Mouse (Mus musculus): ENCODE data around the gene Ip6k2. TPM values are rescaled to one million over a fixed set of nuclear protein-coding genes. Genes with fewer than 3 reads are reported as not detected.

Gene Ip6k2
- polyA plus RNA-seq (2016; fragmentation: Nextera tagmentation; extraction: Ambion mirVana), result 167 and 170 TPM in 2 replicates

DNA sequence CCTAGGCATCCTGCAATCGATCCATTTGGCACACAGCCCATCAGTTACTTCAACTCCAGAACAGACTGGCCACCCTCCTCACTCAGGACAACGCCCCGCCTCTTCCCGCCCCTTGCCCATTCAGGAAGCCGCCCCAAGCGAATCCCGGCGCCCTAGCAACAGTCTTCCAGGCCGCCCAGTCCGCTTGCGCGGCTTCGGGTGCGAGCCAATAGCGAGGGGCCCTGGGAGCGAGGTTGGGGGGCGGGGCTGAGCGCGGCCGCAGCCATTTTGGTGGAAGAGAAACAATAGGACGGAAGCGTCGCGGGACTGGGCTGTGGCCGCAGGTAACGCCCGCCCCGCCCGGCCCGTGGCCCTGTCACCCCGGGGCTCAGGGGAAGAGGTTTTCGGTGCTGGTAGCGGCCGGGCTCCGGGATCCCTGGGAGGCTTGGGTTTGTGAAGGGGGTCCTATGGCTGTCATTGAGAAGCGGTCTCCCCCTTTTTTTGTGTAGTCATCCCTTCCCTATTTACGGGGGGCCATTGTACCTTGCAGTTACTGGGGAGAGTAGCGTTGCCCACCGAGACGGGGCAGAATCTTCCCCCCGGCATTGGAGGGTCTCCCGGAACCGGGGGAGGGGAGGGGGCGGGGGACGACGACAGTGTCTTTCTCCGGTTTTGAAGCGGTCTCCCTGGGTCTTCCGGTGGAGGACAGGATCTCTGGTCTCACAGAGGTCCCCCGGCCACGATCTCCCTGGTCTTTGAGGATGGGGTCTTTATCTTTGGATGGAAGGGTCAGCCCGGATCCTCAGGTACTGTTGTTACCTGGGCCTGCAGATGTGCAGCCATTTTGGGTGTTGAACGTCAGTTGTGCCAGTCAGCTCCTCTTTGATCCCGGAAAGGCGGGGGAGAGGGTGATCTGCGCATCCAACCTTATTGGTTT is at the start of gene Ip6k2:
Gene Ip6k2 (plus strand): TSS at position 249 of the 916 bp plus-strand sequence.
- WGBS, result under 1% methylated on average over 56 of the region's 56 CpGs
- peak within 1 kb of the TSS; percentile 91 for H3K27ac ChIP-seq
- peak within 1 kb of the TSS; percentile 78 for H3K4me2 ChIP-seq (replicated peaks)
- peaks cover 44% of the 10 kb centered on the region for H3K4me1 ChIP-seq
- H3K36me3 ChIP-seq, result no peaks in the 10 kb centered on the region
- H3K4me3 ChIP-seq, result peak within 1 kb of the TSS; percentile 84
- H3K9me3 ChIP-seq, result no peaks in the 10 kb centered on the region
- ATAC-seq (ENCODE audit: low FRiP score, low read depth), result peak; percentile 98
- peak within 1 kb of the TSS; percentile 96 for H3K9ac ChIP-seq
- no peaks in the 10 kb centered on the region for H3K27me3 ChIP-seq (replicated peaks)

DNA sequence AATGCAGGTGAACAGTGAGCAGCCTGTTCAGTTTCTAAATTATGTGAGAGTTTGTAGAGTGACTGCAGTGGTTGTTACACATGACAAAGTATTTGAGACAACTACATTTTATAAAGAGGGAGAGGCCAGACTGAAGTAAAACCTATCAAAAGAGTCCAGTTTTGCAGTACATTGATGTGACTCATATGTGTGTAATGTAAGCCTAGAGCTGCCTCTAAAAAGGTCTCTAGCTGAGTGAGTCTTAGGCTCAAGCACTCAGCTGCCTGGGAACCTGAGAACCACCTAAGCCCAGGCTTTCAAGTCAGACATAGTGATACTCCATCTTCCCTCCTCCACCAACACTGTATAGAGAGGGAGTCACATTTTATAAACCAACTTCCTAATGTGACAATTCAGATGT is 49.0 kb upstream of the Ip6k2 start:
- ATAC-seq (ENCODE audit: low FRiP score, low read depth), result no peak
- no peak overlapping the region for H3K4me2 ChIP-seq (replicated peaks)
- H3K4me3 ChIP-seq, result no peak overlapping the region
- no peak overlapping the region for H3K27ac ChIP-seq
- no peaks in the 10 kb centered on the region for H3K4me1 ChIP-seq
- no peaks in the 10 kb centered on the region for H3K9me3 ChIP-seq
- peaks cover 26% of the 10 kb centered on the region for H3K36me3 ChIP-seq
- no peaks in the 10 kb centered on the region for H3K27me3 ChIP-seq (replicated peaks)
- no peak overlapping the region for H3K9ac ChIP-seq

DNA sequence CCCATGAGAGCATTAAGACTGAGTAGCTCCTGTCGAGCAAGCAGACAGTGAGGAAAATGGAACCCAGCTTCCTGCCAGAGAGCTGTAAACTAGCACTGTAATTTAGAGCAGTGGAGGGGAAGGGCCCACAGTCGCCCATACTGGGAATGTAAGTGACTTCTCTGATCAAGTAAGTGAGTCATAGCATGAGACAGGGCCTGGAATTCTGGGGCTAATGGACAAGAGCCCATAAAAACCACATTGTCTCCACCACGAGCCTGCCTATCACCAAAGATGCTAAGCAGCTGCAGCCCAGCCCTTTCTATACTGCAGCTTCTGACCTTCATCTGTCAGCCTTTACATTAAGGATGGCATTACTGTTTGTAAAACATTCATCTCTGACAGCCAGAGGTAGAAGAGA is 44.4 kb upstream of the Ip6k2 start:
- Histone ChIP-seq H3K4me3 (no peak overlapping the region), H3K36me3 (peaks cover 47% of the 10 kb centered on the region), H3K4me1 (no peaks in the 10 kb centered on the region), H3K27ac (no peak overlapping the region), H3K27me3 (replicated peaks) (no peaks in the 10 kb centered on the region), H3K4me2 (replicated peaks) (no peak overlapping the region), H3K9me3 (no peaks in the 10 kb centered on the region), H3K9ac (no peak overlapping the region)
- ATAC-seq (ENCODE audit: low FRiP score, low read depth), result no peak
- 37% methylated on average over 3 of the region's 3 CpGs for WGBS

DNA sequence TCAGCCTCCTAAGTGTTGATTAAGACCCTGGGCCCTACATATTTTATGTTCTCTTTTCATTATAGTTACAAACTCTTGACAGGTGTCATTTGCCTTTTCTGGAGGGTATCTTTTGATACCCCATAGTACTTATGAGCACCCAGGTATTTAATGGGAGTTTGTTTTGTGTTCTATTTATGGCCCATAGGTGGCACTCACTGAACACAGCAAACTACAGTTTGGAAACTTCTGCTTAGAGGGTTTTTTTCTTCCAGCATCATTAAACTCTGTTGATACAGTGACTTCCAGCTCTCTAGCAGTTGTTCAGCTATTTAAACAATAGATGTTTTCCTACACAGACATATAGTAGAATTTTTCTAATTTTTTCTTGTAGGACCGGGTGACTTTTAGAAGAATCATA is 43.5 kb upstream of the Ip6k2 start:
- no peak overlapping the region for H3K4me3 ChIP-seq
- H3K36me3 ChIP-seq, result peaks cover 41% of the 10 kb centered on the region
- 88% methylated on average over 1 of the region's 1 CpGs for WGBS
- H3K9ac ChIP-seq, result no peak overlapping the region
- no peaks in the 10 kb centered on the region for H3K27me3 ChIP-seq (replicated peaks)
- H3K27ac ChIP-seq, result no peak overlapping the region
- no peaks in the 10 kb centered on the region for H3K9me3 ChIP-seq
- H3K4me1 ChIP-seq, result no peaks in the 10 kb centered on the region
- H3K4me2 ChIP-seq (replicated peaks), result no peak overlapping the region
- ATAC-seq (ENCODE audit: low FRiP score, low read depth), result no peak

DNA sequence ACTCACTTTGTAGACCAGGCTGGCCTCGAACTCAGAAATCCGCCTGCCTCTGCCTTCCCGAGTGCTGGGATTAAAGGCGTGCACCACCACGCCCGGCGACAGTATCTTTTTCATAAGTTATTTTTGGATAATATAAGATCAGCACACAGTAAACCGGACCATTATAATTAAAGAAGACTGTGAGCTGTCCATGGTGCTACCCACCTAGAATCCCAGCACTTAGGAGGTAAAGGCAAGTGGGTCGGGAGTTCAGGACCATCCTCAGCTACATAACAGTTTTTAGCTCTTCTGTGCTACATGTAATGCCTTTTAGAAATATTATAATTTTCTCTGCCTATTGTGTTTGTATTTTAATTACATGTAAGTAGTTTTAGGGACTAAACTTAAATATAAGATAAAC is 41.5 kb upstream of the Ip6k2 start:
- H3K27me3 ChIP-seq (replicated peaks), result no peaks in the 10 kb centered on the region
- no peaks in the 10 kb centered on the region for H3K9me3 ChIP-seq
- no peak overlapping the region for H3K9ac ChIP-seq
- no peak for ATAC-seq (ENCODE audit: low FRiP score, low read depth)
- H3K4me2 ChIP-seq (replicated peaks), result no peak overlapping the region
- H3K27ac ChIP-seq, result no peak overlapping the region
- 96% methylated on average over 9 of the region's 9 CpGs for WGBS
- no peaks in the 10 kb centered on the region for H3K4me1 ChIP-seq
- peaks cover 54% of the 10 kb centered on the region for H3K36me3 ChIP-seq
- no peak overlapping the region for H3K4me3 ChIP-seq

DNA sequence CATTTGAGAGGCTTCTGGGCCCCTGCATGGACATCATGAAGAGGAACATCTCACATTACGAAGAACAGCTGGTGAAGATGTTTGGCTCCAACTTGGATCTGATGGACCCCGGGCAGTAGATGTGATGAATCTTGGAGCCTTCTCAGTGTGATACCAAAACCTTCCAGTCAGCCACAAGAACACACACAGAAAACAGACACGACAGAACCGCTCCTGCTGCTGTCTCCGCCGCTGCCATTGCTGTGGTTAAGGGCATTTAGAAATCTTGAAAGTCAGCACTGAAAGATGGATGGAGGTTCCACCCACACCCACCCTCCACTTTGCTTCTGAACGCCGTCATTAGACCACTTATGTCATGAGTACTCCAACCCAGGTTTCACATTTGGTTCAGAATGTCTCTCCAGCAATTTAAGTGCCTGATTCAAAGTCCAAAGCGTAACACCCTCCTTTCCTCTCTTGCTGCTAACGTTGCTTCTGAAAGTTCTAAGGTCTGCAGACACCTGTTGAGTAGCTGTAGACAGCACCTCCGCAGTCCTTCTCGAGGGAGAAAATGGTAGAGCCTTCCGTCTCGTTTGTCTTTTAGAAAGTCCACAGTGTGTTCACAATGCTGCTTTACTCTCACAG is 36.6 kb upstream of the Ip6k2 start:
- Histone ChIP-seq H3K4me2 (replicated peaks) (no peak overlapping the region), H3K9me3 (no peaks in the 10 kb centered on the region), H3K4me3 (no peak overlapping the region), H3K27ac (no peak overlapping the region), H3K9ac (no peak overlapping the region), H3K4me1 (no peaks in the 10 kb centered on the region), H3K36me3 (peaks cover 55% of the 10 kb centered on the region), H3K27me3 (replicated peaks) (no peaks in the 10 kb centered on the region)
- WGBS, result 91% methylated on average over 14 of the region's 14 CpGs
- no peak for ATAC-seq (ENCODE audit: low FRiP score, low read depth)

DNA sequence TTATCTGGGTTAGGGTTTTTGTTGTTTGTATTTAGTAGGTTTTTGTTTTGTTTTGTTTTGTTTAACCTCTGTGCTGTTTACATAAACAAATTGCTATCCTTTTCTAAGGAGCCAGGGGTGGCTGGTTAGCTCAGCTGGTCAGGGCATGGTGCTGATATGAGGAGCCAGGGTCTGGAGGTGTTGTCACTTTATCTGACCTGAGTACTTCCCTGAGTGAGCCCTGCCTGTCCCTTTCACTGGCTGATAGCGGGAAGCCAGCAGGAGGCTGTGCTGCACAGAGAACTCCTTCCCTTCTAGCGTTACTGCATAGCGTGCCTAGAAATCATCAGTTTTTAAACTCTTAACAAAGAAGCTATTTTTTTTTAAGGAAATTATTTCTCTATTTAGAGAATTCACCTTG is 35.9 kb upstream of the Ip6k2 start:
- no peaks in the 10 kb centered on the region for H3K4me1 ChIP-seq
- H3K27me3 ChIP-seq (replicated peaks), result no peaks in the 10 kb centered on the region
- WGBS, result 88% methylated on average over 3 of the region's 3 CpGs
- H3K4me2 ChIP-seq (replicated peaks), result no peak overlapping the region
- no peak for ATAC-seq (ENCODE audit: low FRiP score, low read depth)
- no peak overlapping the region for H3K27ac ChIP-seq
- no peak overlapping the region for H3K4me3 ChIP-seq
- no peak overlapping the region for H3K9ac ChIP-seq
- H3K9me3 ChIP-seq, result no peaks in the 10 kb centered on the region
- peaks cover 48% of the 10 kb centered on the region for H3K36me3 ChIP-seq

DNA sequence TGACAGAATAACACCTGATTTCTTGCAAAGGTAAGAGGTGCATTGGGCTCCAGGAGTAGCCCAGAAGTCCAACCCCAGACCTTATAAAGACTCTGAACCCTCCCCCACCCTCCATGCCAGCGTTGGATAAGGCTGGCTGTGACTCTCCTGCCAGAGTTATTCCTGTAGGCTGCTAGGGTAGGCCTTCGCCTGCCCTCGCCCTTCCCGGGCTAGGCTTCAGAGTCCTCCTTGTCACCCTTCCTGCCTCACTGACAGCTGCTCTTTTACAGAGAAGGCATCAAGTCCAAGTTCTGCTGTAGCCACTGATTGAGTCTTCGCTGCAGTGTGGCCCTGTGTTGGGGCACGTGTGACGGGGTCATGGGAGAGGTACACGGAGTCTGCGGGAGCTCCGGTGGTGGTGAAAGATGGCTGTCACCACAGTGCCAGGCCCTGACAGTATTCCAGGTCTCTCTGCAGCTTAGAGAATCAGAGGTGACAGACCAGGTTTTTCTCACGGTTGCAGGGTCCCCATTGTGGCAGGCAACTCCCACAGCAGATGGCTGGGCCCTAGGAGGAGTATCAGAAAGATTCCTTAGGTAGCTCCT is 34.9 kb upstream of the Ip6k2 start:
- Histone ChIP-seq H3K36me3 (peaks cover 39% of the 10 kb centered on the region), H3K9ac (no peak overlapping the region), H3K4me2 (replicated peaks) (no peak overlapping the region), H3K9me3 (no peaks in the 10 kb centered on the region), H3K27ac (no peak overlapping the region), H3K4me3 (no peak overlapping the region), H3K27me3 (replicated peaks) (no peaks in the 10 kb centered on the region), H3K4me1 (no peaks in the 10 kb centered on the region)
- 82% methylated on average over 11 of the region's 11 CpGs for WGBS
- ATAC-seq (ENCODE audit: low FRiP score, low read depth), result no peak

DNA sequence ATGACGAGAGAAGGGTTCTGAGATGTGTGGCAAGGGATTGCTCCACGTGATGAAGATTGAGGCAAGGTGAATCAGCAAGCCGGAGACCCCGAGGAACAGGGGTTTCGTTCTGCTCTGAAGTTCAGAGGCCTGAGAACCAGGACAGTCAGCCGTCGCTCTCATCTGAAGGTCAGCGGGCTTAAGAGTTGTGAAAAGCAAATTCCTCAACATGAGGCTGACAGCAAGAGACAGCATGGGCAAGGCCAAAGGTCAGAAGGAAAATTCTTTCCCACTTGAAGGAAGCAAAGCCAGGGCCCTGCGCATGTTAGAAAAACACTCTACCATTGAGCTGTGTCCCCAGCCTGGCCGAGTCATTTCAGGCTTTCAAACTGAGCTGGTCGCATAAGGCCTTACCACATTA is 33.0 kb upstream of the Ip6k2 start:
- H3K4me1 ChIP-seq, result no peaks in the 10 kb centered on the region
- H3K27me3 ChIP-seq (replicated peaks), result no peaks in the 10 kb centered on the region
- WGBS, result 92% methylated on average over 11 of the region's 11 CpGs
- no peak overlapping the region for H3K4me2 ChIP-seq (replicated peaks)
- H3K27ac ChIP-seq, result no peak overlapping the region
- H3K4me3 ChIP-seq, result no peak overlapping the region
- peaks cover 27% of the 10 kb centered on the region for H3K36me3 ChIP-seq
- H3K9ac ChIP-seq, result no peak overlapping the region
- ATAC-seq (ENCODE audit: low FRiP score, low read depth), result no peak
- no peaks in the 10 kb centered on the region for H3K9me3 ChIP-seq

DNA sequence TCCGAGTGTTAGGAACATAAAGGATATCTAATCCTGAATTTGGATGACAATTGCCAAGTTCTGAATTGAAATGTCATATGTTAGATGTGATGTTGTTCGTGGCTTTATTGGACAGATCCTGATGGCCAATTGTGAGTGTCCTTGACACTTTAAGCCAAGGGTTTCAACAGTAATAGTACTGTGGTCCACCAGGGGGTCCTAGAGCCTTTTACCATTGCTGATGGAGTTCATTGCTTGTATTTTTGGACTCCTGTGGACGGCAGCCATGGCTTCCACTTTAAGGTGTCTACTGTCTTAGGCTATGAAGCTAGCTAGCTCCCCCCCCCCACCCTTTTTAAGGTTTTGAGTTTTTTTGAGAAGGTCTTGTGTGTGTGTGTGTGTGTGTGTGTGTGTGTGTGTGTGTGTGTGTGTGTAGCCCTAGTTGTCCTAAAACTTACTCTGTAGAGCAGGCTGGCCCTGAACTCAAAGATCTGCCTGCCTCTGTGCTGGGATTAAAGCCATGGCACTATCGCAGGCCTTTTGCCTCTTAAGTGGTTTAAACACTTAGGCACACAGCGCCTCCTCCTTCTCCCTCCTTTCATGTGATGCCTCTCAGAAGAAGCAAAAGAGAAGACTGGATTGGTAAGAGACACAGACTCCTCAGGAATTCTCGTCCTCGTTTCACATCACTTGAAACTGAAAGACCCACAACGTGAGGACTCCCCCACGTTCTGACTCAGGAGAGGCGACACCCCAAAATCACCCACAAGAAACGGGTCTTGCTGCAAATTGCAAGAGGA is 31.3 kb upstream of the Ip6k2 start:
- Histone ChIP-seq H3K9me3 (no peaks in the 10 kb centered on the region), H3K27ac (no peak overlapping the region), H3K4me1 (no peaks in the 10 kb centered on the region), H3K9ac (no peak overlapping the region), H3K36me3 (peaks cover 11% of the 10 kb centered on the region), H3K4me2 (replicated peaks) (no peak overlapping the region), H3K27me3 (replicated peaks) (no peaks in the 10 kb centered on the region), H3K4me3 (no peak overlapping the region)
- WGBS, result 93% methylated on average over 11 of the region's 11 CpGs
- ATAC-seq (ENCODE audit: low FRiP score, low read depth), result no peak

DNA sequence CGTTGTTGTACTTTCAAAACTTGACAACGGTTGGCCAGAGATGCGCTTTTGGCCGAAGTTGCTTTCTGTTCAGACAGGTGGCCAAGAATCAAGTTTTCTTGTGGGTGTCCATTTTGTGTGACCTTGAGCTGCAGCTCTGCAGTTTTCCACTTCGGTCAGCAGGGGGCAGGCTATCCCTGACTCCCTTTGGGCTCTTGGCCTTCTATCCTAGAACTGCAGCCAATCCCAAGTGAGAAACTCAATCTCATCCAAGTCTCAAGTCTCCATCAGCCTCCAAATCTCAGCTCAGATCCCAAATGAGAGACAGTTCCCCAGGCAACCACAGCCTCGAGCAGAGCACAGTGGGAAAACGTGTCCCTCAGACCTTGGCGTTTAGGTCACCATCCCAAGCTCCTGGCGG is 30.3 kb upstream of the Ip6k2 start:
- no peaks in the 10 kb centered on the region for H3K9me3 ChIP-seq

DNA sequence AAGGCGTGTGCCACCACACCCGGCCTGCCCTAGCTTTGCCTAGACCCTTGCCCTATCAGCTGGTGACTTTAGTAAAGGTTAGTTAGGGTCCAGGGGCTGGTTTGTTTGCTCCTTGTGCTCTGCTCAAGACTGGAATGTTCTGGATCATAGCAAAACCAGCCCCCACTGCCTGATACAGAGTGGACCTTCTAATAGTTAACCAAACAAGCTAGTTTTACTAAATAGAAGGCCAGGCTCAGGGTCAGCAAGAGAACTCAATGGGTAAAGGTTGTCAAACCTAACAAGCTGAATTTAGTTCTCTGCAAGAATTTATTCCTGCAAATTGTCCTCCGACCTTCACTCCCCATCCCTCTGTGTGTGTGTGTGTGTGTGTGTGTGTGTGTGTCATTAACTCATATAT is 29.6 kb upstream of the Ip6k2 start:
- no peaks in the 10 kb centered on the region for H3K9me3 ChIP-seq
- H3K4me3 ChIP-seq, result no peak overlapping the region
- no peak overlapping the region for H3K27ac ChIP-seq
- H3K9ac ChIP-seq, result no peak overlapping the region
- H3K27me3 ChIP-seq (replicated peaks), result no peaks in the 10 kb centered on the region
- H3K4me2 ChIP-seq (replicated peaks), result no peak overlapping the region
- 92% methylated on average over 3 of the region's 3 CpGs for WGBS
- 0 out of 2 replicates have a peak, but pooled peaks cover under 1% of the 10 kb centered on the region for H3K36me3 ChIP-seq
- H3K4me1 ChIP-seq, result no peaks in the 10 kb centered on the region
- no peak for ATAC-seq (ENCODE audit: low FRiP score, low read depth)

More for the DNA sequence above, 30.3 kb upstream of the Ip6k2 start:
- Histone ChIP-seq H3K27ac (no peak overlapping the region), H3K4me2 (replicated peaks) (no peak overlapping the region), H3K36me3 (peaks cover 7% of the 10 kb centered on the region), H3K27me3 (replicated peaks) (no peaks in the 10 kb centered on the region), H3K4me3 (no peak overlapping the region), H3K9ac (no peak overlapping the region), H3K4me1 (no peaks in the 10 kb centered on the region)
- WGBS, result 71% methylated on average over 9 of the region's 9 CpGs
- no peak for ATAC-seq (ENCODE audit: low FRiP score, low read depth)
